Mouse (Mus musculus): ENCODE results near the gene Zmiz1.

DNA sequence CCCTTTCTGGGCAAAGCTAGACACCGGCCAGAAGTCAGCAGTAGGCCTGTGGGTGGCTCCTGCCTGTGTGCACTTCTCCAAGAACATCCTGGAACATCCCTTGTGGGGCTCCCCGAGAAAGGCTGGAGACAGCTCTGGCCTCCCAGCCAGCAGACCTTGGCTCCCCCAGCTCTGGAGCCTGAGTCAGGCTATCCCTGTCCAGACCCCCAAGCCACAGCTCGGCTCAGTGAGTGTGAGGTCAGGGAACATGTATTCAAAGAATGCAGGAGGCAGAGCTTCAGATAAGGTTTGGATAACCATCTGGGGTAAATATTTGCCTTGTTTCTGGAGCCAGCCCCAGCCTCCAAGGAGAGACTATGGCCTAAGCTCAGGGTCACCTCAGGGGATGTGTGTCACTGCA lies 74.0 kb downstream of the Zmiz1 start:
- TF ChIP-seq CTCF (conservative IDR thresholded peaks at IDR 0.05; ENCODE audit: low read length) (no peak), NANOG (IDR thresholded peaks at IDR 0.05; ENCODE audit: borderline replicate concordance, low read length) (no peak), POU5F1 (IDR thresholded peaks at IDR 0.05; ENCODE audit: borderline replicate concordance, low read length) (no peak)
